Mouse (Mus musculus): Measurements from ENCODE around the gene Tmem72.

Gene Tmem72

DNA sequence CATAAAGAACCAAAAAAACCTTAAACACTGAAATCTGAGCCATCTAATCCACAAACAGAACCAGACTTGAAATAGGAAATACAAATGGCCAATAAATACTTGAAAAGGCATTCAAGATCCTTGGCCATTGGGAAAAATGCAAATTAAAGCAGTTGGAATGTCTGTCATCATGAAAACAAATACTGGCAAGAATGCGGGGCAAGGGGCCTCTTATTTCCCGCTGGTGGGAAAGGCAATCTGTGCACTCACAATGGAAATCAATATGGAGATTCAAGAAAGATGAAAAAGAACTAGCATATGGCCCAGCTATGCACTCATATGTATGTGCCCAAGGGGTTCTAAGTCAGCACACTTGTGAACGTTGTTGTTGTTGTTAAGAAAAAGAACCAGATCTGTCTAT, 49.8 kb downstream of the Tmem72 start:
- ChIA-PET CTCF (no interaction called here), POLR2A (interaction anchor here in 1 of 4 experiments (1.0 kb wide), 1 partner anchor 27 kb away, joined by 3 read pairs; no protein-coding TSS in a partner anchor)

DNA sequence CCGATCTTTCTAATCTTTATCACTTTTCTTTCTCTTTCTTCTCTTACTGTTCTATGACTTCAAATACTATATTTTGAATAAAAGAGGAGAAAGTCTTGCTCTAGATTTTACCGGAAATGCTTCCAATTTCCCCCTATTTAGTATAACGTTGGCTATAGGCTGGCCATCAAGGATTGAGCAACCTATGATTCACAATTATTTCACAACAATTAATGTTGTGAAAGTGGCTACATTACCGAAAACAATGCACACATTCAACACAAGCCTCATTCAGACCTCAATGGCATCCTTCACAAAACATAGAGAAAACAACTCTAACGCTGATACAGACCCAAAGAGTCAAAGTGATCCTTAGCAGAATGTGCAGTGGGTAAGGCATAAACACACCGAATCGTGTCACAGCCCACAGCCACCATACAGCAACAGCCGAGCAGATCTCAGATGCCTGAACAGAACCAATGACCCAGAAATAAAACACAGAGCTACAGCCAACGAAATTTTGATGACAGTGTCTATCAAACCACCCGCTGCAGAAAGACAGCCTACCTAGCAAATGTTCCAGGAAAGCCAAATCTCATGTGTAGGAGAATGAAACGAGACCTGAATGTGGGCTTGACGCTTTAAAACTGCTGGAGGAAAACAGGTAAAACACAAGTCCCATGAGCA, 50.5 kb downstream of the Tmem72 start:
- ChIA-PET CTCF (no interaction called here), POLR2A (interaction anchor here in 1 of 4 experiments (1.0 kb wide), 1 partner anchor 50 kb away, joined by 3 read pairs; no protein-coding TSS in a partner anchor)

DNA sequence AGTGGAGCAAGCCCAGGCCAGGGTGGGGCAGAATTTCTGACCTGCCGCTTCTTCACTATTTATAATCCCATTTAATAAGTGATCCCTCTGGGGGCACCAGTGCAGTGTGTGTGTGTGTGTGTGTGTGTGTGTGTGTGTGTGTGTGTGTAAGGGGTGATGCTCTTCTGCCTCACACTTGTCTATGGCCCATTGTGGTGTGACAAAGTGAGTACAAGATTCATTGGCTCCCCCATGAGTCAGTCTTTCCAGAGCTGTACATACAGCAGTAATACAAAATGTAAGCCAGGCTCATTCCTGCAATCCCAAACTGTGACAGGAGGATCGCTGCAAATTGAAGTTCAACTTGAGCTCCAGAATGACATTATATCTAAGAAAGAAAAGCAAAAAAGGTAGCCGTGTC, 51.9 kb downstream of the Tmem72 start:
- ChIA-PET POLR2A (interaction anchor here in 2 of 4 experiments (0.6 to 1.6 kb wide), 4 partner anchors 9 to 51 kb away, joined by 3 to 4 read pairs (median 4); no protein-coding TSS in a partner anchor), CTCF (interaction anchor here in 1 of 4 experiments (0.6 kb wide), 1 partner anchor 67 kb away, joined by 5 read pairs; no protein-coding TSS in a partner anchor)

- POLR2A ChIA-PET: interaction anchor here in 1 of 4 experiments (1.6 kb wide), 1 partner anchor 10 kb away, joined by 4 read pairs; no protein-coding TSS in a partner anchor
- CTCF ChIA-PET: no interaction called here
These were observed 52.7 kb downstream of the Tmem72 start for GRCm38 (mm10) chr6:116664031-116664430.

DNA sequence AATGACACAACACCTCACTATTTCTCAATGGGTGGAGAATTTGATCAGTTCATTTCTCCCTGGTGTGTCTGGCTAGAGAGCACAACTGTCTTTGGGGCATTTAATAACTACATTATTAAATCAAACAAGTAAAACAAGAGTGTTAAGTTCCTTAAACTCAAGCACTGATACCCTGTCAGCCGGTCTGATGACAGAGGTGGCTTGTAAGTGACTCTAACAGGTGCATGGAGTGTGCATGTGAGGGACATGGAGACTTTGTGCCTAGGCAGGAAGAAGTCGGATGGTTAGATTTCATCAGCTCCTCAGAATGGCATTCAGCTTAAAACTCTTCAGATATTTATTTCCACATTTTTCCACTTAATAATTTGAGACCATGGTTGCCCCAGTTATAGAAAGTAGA, 53.3 kb downstream of the Tmem72 start:
- CTCF ChIA-PET: no interaction called here
- POLR2A ChIA-PET: interaction anchor here in 1 of 4 experiments (0.6 kb wide), 1 partner anchor 87 kb away, joined by 3 read pairs; no protein-coding TSS in a partner anchor

- ChIA-PET POLR2A (interaction anchor here in 1 of 4 experiments (0.9 kb wide), 1 partner anchor 9 kb away, joined by 3 read pairs; no protein-coding TSS in a partner anchor), CTCF (interaction anchor here in 2 of 4 experiments (0.6 to 2.2 kb wide), 6 partner anchors 10 to 1278 kb away, joined by 3 to 7 read pairs (median 4); no protein-coding TSS in a partner anchor)
These were observed 62.8 kb downstream of the Tmem72 start for GRCm38 (mm10) chr6:116653684-116654454.

- POLR2A ChIA-PET: no interaction called here
- CTCF ChIA-PET: interaction anchor here in 1 of 4 experiments (2.2 kb wide), 1 partner anchor 22 kb away, joined by 7 read pairs; no protein-coding TSS in a partner anchor
These were observed 63.5 kb downstream of the Tmem72 start for GRCm38 (mm10) chr6:116653191-116653590.

DNA sequence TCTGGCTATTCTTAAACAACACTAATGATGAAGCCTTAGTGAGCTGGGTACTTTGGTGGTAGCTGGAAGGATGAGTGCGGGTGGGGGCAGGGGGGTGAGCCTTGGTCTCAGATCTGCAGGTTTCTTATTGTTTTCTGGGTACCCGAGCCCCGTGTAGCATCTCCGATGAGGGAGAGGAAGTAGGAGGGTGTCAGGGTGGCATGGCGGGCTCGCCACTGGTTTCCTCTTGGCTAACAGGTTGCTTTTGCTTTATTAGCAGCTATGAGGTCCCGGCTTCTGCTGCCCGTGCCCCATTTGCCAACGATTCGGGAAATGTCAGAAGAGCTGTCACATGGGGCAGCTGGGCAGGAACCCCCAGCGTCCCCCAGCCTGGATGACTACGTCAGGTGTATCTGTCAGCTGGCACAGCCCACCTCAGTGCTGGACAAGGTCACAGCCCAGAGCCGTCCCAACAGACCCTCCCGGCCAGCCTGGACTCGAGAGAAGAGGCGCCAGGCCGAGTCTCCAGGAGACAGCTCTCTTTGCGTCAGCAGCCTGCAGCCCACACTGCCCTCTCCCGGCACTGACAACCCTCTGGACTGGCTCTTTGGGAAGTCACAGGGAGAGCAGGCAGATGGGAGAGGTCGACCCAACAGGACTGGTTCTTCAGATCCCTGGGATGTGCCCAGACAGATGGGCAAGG, 65.1 kb downstream of the Tmem72 start:
- CTCF ChIA-PET: interaction anchor here (0.5 to 1.9 kb wide), 10 partner anchors 14 to 1729 kb away, joined by 3 to 9 read pairs (median 4); no protein-coding TSS in a partner anchor

GRCm38 (mm10) chr6:116650406-116650805, 66.3 kb downstream of the Tmem72 start, which contains the start of gene Depp1:
Gene Depp1, plus strand, starts transcription at chr6:116650609.
- ChIA-PET CTCF (interaction anchor here in 2 of 4 experiments (0.7 to 1.6 kb wide), 2 partner anchors 19 to 20 kb away, joined by 4 to 9 read pairs; no protein-coding TSS in a partner anchor), POLR2A (interaction anchor here in 2 of 4 experiments (1.0 to 2.5 kb wide), 5 partner anchors 10 to 22 kb away, joined by 3 to 12 read pairs (median 8); partner anchors contain the start of gene Zfp422 (in 1 of the 2))

More for the DNA sequence above, 65.1 kb downstream of the Tmem72 start:
- POLR2A ChIA-PET: interaction anchor here in 2 of 4 experiments (1.0 to 2.5 kb wide), 5 partner anchors 9 to 40 kb away, joined by 3 to 8 read pairs (median 4); no protein-coding TSS in a partner anchor

DNA sequence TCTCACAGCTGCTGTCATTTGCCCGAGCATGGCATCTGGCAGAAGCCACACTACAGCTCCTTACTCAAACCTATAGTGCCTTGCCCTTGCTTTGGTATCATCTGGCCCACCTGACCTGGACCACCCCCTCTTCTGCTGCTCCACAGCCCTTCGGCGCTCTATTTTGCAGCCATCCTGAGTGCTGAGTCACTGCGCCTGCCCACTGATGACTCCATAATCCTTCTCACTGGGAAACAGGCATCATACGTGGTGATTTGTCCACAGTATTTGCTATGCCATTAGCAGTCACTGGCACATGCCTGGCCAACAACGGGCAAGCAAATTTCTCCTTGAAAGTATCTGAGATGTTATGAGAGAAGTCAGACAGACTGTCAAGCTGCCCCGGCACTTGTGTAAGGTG, 66.9 kb downstream of the Tmem72 start:
- ChIA-PET CTCF (no interaction called here), POLR2A (interaction anchor here in 2 of 4 experiments (0.8 to 2.3 kb wide), 8 partner anchors 9 to 118 kb away, joined by 3 to 12 read pairs (median 4); partner anchors contain the start of gene Zfp422 (in 1 of the 2))

GRCm38 (mm10) chr6:116647763-116648162, 69.0 kb downstream of the Tmem72 start:
- ChIA-PET POLR2A (interaction anchor here in 2 of 4 experiments (1.0 to 1.7 kb wide), 4 partner anchors 9 to 440 kb away, joined by 3 to 4 read pairs (median 4); partner anchors contain the start of genes Washc2 (in 1 of the 2) and Zfp422 (in 1 of the 2)), CTCF (interaction anchor here in 2 of 4 experiments (0.8 to 1.4 kb wide), 2 partner anchors 16 to 526 kb away, joined by 3 to 6 read pairs; no protein-coding TSS in a partner anchor)

DNA sequence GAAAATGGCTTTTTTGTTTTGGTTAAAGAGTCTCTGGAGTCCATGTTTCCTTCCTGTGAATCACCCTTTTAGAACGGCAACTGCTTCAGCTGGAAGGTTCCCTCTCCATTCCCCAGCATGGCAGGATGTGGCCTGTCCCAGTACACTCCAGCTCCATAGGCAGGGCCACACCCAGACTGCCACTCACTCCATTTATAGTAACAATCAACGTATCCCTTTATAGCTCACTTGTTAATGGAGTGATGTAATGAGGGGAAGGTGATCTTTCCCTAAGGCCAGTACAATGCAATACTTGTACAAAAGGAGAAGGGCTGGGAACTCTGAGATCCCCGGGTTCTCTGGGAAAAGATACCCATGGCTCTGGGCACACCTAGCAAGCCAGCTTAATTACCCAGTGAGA, 72.4 kb downstream of the Tmem72 start:
- POLR2A ChIA-PET: interaction anchor here in 3 of 4 experiments (0.6 to 1.7 kb wide), 7 partner anchors 10 to 436 kb away, joined by 3 to 4 read pairs (median 3); partner anchors contain the start of gene Washc2 (in 1 of the 3)
- CTCF ChIA-PET: interaction anchor here in 3 of 4 experiments (0.6 to 4.6 kb wide), 4 partner anchors 10 to 306 kb away, joined by 3 to 16 read pairs (median 4); no protein-coding TSS in a partner anchor

DNA sequence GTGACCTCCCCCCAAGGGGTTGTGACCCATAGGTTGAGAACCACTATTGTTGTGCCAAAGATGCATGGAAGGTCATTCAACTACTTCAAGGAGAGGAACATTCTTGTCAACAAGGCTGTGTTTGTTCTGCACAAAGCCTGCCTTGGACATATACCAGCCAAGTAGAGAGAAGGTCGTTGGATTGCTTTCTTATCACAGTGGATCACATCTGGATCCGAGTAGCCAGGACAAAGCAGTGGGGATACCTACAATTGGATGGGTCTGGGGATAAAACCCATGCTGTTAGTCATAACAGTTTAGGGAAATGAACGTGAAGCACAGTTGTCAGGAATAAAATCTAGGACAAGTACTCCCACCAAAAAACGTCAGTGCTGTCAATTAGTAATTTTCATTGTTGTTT, 72.8 kb downstream of the Tmem72 start:
- CTCF ChIA-PET: interaction anchor here in 3 of 4 experiments (0.6 to 4.7 kb wide), 5 partner anchors 11 to 305 kb away, joined by 3 to 25 read pairs (median 5); no protein-coding TSS in a partner anchor
- POLR2A ChIA-PET: interaction anchor here in 3 of 4 experiments (0.6 to 2.2 kb wide), 8 partner anchors 8 to 436 kb away, joined by 3 to 5 read pairs (median 4); partner anchors contain the start of gene Washc2 (in 1 of the 3)

GRCm38 (mm10) chr6:116642942-116643341, 73.8 kb downstream of the Tmem72 start:
- ChIA-PET CTCF (interaction anchor here in 3 of 4 experiments (1.1 to 4.7 kb wide), 4 partner anchors 11 to 125 kb away, joined by 3 to 25 read pairs (median 10); no protein-coding TSS in a partner anchor), POLR2A (interaction anchor here in 1 of 4 experiments (1.2 to 2.2 kb wide), 2 partner anchors 9 to 11 kb away, joined by 3 to 5 read pairs; no protein-coding TSS in a partner anchor)

- ChIA-PET POLR2A (interaction anchor here in 2 of 4 experiments (1.0 to 2.5 kb wide), 6 partner anchors 9 to 28 kb away, joined by 3 to 12 read pairs (median 6); partner anchors contain the start of genes Depp1 (in 2 of the 2) and Zfp422 (in 2 of the 2)), CTCF (interaction anchor here in 1 of 4 experiments (4.7 kb wide), 1 partner anchor 9 kb away, joined by 25 read pairs; no protein-coding TSS in a partner anchor)
These were observed 77.0 kb downstream of the Tmem72 start for GRCm38 (mm10) chr6:116639663-116640062.

GRCm38 (mm10) chr6:116638871-116639270, 77.8 kb downstream of the Tmem72 start:
- ChIA-PET CTCF (interaction anchor here in 2 of 4 experiments (0.5 to 4.7 kb wide), 2 partner anchors 8 to 15 kb away, joined by 3 to 25 read pairs; no protein-coding TSS in a partner anchor), POLR2A (interaction anchor here in 1 of 4 experiments (1.1 kb wide), 1 partner anchor 9 kb away, joined by 4 read pairs; no protein-coding TSS in a partner anchor)

GRCm38 (mm10) chr6:116637496-116637895, 79.2 kb downstream of the Tmem72 start:
- POLR2A ChIA-PET: interaction anchor here in 2 of 4 experiments (1.2 to 2.4 kb wide), 2 partner anchors 9 kb away, joined by 3 to 11 read pairs; partner anchors contain the start of gene Zfp422 (in 2 of the 2)
- CTCF ChIA-PET: interaction anchor here in 1 of 4 experiments (1.4 kb wide), 1 partner anchor 14 kb away, joined by 4 read pairs; no protein-coding TSS in a partner anchor
